Mouse (Mus musculus): ENCODE results near the gene Ak3. TPM values are rescaled to one million over a fixed set of nuclear protein-coding genes. Genes with fewer than 3 reads are reported as not detected.

Ak3 gene
- 205 TPM for polyA plus RNA-seq (2014; fragmentation: Illumina TruSeq; extraction: RNeasy Lipid Tissue Mini Kit (QIAGEN cat#74804))

GRCm38 (mm10) chr19:29047334-29048170 is at the start of gene Ak3:
Gene Ak3 (minus strand): TSS chr19:29047961.

GRCm38 (mm10) chr19:28990194-28990589 is 57.6 kb downstream of the Ak3 start, which contains the start of gene Cdc37l1:
Gene Cdc37l1 (plus strand): TSS chr19:28990352.

Other genes with a start within 250 kb of the Ak3 start
- gene Slc1a1, start 212.9 kb downstream of the Ak3 start, polyA plus RNA-seq (2014; fragmentation: Illumina TruSeq; extraction: RNeasy Lipid Tissue Mini Kit (QIAGEN cat#74804)): 9.4 TPM
- 39.5 TPM for gene Plpp6, start 84.0 kb downstream of the Ak3 start, polyA plus RNA-seq (2014; fragmentation: Illumina TruSeq; extraction: RNeasy Lipid Tissue Mini Kit (QIAGEN cat#74804))
- 4.0 TPM for gene 4430402I18Rik, start 80.2 kb downstream of the Ak3 start, polyA plus RNA-seq (2014; fragmentation: Illumina TruSeq; extraction: RNeasy Lipid Tissue Mini Kit (QIAGEN cat#74804))
- 78.9 TPM for gene Cdc37l1, start 57.6 kb downstream of the Ak3 start, polyA plus RNA-seq (2014; fragmentation: Illumina TruSeq; extraction: RNeasy Lipid Tissue Mini Kit (QIAGEN cat#74804))
- gene Rcl1, start 53.4 kb upstream of the Ak3 start, polyA plus RNA-seq (2014; fragmentation: Illumina TruSeq; extraction: RNeasy Lipid Tissue Mini Kit (QIAGEN cat#74804)): 4.5 TPM
- 108 TPM for gene Jak2, start 203.9 kb upstream of the Ak3 start, polyA plus RNA-seq (2014; fragmentation: Illumina TruSeq; extraction: RNeasy Lipid Tissue Mini Kit (QIAGEN cat#74804))